Mouse (Mus musculus) neural tube, embryonic 10.5 days (tissue): ENCODE data around the gene Serpina3c.
"Not testable (repeated sequence)": the region's sequence is repeated elsewhere in the genome, so short reads cannot be mapped to it uniquely, and the experiment has no call there.

ENCODE experiments used
- DNase-seq: peaks from one replicate; pipeline ENCODE4 v3.0.0-alpha.2; 2017; ENCODE audit warnings: low spot score; ENCODE audit errors: extremely low spot score

Serpina3c gene

DNA sequence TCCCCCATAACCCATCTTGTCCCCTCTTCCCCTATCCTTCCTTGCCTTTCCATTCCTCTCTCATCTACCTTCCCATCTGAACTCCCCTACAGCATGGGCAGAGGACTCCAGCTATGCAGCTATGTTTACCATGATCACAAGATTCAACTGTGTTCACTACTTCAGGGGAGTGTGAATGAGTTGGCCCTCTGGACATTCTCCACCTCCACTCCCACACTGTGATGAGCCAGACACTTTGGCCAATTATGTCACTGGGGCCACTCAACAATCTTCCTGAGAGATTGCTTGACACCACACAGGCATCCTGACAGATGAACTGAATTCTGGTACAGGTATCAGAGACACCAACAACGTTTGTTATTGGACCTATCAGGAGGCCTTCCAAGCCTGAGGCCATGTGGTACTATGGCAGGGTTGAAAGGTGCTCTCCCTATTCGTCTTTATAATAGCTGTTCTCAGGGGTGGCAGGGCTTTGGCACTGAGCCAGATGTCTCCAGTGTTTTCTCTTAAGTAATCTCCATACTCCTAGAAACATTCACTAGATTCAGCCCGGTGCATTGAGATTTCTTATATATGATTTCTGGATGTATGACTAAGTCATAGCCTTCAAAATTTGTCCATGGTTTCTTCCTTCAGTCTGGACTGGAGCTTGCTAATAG is 38.6 kb downstream of the Serpina3c start:
- no peak for DNase-seq

GRCm38 (mm10) chr12:104112333-104112732 is 41.3 kb downstream of the Serpina3c start, which contains the start of gene Serpina3a:
Gene Serpina3a (plus strand): TSS chr12:104112724.
- not testable (repeated sequence) for DNase-seq

DNA sequence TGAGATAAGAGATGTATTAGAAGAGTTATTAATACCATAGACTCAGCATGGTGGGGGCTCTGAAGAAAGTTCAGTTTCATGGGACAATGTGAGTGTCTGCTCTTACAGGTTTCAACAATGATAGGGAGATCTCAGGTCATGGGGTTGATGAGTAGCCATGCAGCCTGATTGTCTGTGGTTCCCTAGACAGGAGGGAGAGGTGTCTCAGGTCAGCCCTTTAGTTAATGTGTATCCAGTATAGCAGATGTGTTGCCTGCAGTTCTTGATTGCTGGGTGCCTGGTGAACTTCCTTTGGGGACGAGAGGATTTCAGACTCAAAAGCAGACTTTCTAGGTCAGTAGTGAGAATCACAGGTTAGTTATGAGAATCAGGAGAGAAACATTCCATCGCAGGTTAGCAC is 45.2 kb downstream of the Serpina3c start:
- no peak for DNase-seq

GRCm38 (mm10) chr12:104106919-104107318 is 46.8 kb downstream of the Serpina3c start:
- DNase-seq = no peak

DNA sequence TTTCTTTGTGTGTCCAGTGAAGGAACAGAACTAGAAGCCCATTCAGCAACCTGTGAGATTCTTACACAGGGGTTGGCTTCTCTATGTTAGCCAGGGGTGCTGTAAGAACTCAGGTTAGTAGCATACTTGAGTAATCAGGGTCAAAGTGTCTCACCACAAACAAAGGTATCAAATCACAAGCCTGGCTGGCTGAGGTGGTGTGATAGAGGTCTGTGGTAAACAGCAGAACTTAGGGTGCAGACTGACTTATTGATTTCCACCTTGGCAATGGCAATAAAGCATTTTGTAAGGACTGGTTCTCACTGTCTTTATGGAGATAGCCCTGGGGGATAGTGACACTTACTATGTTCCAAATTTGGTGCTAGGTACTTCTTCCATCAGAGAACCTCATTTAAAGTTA is 47.8 kb downstream of the Serpina3c start:
- DNase-seq = no peak

GRCm38 (mm10) chr12:104100768-104101167 is 52.9 kb downstream of the Serpina3c start, which contains the start of gene Serpina5:
Gene Serpina5 (plus strand): TSS chr12:104101113.
- DNase-seq = no peak
